23 mouse cellular contexts compared by ENCODE assay signal in the genomic region with DNA sequence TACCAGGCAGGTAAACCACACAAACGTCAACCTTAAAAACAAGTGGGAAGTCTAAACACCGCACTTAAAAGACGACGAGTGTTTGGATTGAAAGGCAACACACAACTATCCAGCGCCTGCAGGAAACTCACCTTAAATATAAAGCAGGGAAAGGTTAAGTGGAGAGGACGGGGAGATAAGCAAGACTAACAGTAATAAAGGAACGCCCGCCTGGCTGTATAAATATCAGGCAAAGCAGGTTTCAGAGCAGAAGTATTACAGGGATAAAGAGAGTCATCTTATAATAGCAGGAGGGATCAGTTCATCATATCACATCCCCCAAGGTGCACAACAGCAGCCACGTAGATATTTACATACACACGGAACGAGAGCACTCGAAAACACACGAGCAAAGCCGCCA.
"Had no signal": no experiment of that assay in that cellular context is flagged by ENCODE, and none has a peak within 500 bp of the region (broad histone marks: within the 10 kb centered on the region; RNA-seq: fewer than 3 reads in every experiment).

No protein-coding gene starts in this region.

- DNase-seq: gastrocnemius, adult 2 months; gastrocnemius, postnatal 14 days; gastrocnemius, postnatal 36 days; heart, adult 11 months; heart, adult 2 months; heart, postnatal 14 days; heart, postnatal 36 days; liver; liver, embryonic 13.5 days had no signal

- H3K9me3 ChIP-seq: heart, embryonic 15.5 days; hindbrain, embryonic 13.5 days; hindbrain, embryonic 15.5 days; kidney, embryonic 15.5 days; limb, embryonic 10.5 days; limb, embryonic 12.5 days; liver, embryonic 13.5 days; liver, embryonic 15.5 days had no signal

- H3K27ac ChIP-seq: gastrocnemius, adult 2 months; heart, adult 2 months; heart, embryonic 13.5 days; heart, embryonic 15.5 days; hindbrain, embryonic 13.5 days; hindbrain, embryonic 15.5 days; hindbrain, postnatal 0 days; kidney, embryonic 15.5 days; kidney, postnatal 0 days; layer of hippocampus, adult 2 months; left cerebral cortex, adult 2 months; limb, embryonic 10.5 days; limb, embryonic 12.5 days; liver, embryonic 13.5 days; liver, embryonic 15.5 days had no signal

- H3K4me1 ChIP-seq: heart, embryonic 13.5 days; heart, embryonic 15.5 days; hindbrain, embryonic 15.5 days; kidney, embryonic 15.5 days; liver, embryonic 13.5 days; liver, embryonic 15.5 days had no signal

- H3K27me3 ChIP-seq: heart, embryonic 13.5 days; heart, embryonic 15.5 days; hindbrain, embryonic 13.5 days; hindbrain, embryonic 15.5 days; kidney, embryonic 15.5 days; limb, embryonic 12.5 days; liver, embryonic 13.5 days; liver, embryonic 15.5 days had no signal

- H3K9ac ChIP-seq: heart, embryonic 13.5 days; heart, embryonic 15.5 days; hindbrain, embryonic 13.5 days; hindbrain, embryonic 15.5 days; kidney, embryonic 15.5 days; limb, embryonic 12.5 days; liver, embryonic 13.5 days; liver, embryonic 15.5 days had no signal

- ATAC-seq: hindbrain, postnatal 0 days had no signal

- H3K36me3 ChIP-seq: heart, embryonic 13.5 days; heart, embryonic 15.5 days; hindbrain, embryonic 13.5 days; hindbrain, embryonic 15.5 days; kidney, embryonic 15.5 days; limb, embryonic 10.5 days; limb, embryonic 12.5 days; liver, embryonic 13.5 days; liver, embryonic 15.5 days had no signal

- H3K4me3 ChIP-seq: gastrocnemius, adult 2 months; heart, adult 2 months; heart, embryonic 13.5 days; heart, embryonic 15.5 days; hindbrain, embryonic 13.5 days; hindbrain, embryonic 15.5 days; kidney, embryonic 15.5 days; layer of hippocampus, adult 2 months; left cerebral cortex, adult 2 months; limb, embryonic 10.5 days; limb, embryonic 12.5 days; liver, embryonic 13.5 days; liver, embryonic 15.5 days had no signal

- H3K4me2 ChIP-seq: heart, embryonic 11.5 days; heart, embryonic 13.5 days; heart, embryonic 15.5 days; hindbrain, embryonic 13.5 days; hindbrain, embryonic 15.5 days; kidney, embryonic 15.5 days; limb, embryonic 12.5 days; liver, embryonic 11.5 days; liver, embryonic 13.5 days; liver, embryonic 15.5 days had no signal
